Mouse (Mus musculus): ENCODE measurements around the gene Plcb1. TPM values are rescaled to one million over a fixed set of nuclear protein-coding genes. Genes with fewer than 3 reads are reported as not detected.
"Not testable (repeated sequence)": the region's sequence is repeated elsewhere in the genome, so short reads cannot be mapped to it uniquely, and the experiment has no call there.

The Plcb1 gene
- polyA plus RNA-seq, 1 experiment: 0.46 TPM

DNA sequence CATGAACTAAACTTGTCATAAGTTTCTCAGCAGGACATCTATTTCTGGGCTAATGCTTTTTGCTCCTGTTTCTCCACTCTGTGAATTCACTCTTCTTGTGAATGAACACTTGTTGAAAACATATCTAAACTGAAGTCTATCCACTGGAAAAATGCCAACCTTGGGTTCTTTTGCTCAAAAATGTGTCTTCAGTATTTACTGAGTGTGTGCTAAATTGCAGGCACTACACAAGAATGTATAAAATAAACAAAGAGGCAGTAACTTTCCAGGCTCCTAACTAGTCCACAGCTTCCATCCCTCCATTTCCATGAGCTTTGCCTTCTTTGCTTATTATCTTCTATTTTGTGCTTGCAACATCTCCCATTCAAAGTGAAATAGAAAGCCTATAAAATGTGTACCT lies 195.5 kb downstream of the Plcb1 start:
- H3K9me3 ChIP-seq: peaks cover 5% of the 10 kb centered on the region; the same call in 1 of the 2 replicates
- no peak overlapping the region for H3K4me3 ChIP-seq (replicated peaks)
- no peaks in the 10 kb centered on the region for H3K36me3 ChIP-seq (replicated peaks; ENCODE audit: low read length)
- TF ChIP-seq FLI1 (IDR thresholded peaks at IDR 0.05; ENCODE audit: low read length) (no peak), GATA1 (IDR thresholded peaks at IDR 0.05; ENCODE audit: borderline replicate concordance, low read length) (no peak)
- H3K27me3 ChIP-seq (replicated peaks): no peaks in the 10 kb centered on the region
- no peaks in the 10 kb centered on the region for H3K4me1 ChIP-seq

DNA sequence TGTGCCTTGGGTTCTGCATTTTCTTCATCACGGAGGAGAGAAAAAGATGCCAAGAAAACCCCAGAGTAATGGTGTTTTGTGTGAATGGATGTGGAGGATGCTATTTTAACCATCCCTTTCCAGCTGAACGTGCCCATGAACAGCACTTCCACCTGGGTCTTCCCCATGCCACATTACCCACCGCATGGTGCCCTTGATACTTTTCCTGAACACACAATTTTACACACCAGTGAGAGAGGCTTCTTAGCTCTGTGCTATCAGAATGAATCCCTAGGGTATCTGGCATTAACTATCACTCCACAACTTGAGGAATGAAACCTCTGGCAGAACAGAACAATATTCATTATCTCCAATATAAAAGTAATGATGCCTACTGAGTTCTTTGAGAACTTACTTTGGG lies 199.0 kb downstream of the Plcb1 start:
- Histone ChIP-seq H3K4me3 (replicated peaks) (no peak overlapping the region), H3K4me1 (no peaks in the 10 kb centered on the region), H3K9me3 (peaks cover 5% of the 10 kb centered on the region; the same call in 1 of the 2 replicates), H3K27me3 (replicated peaks) (no peaks in the 10 kb centered on the region), H3K36me3 (replicated peaks; ENCODE audit: low read length) (no peaks in the 10 kb centered on the region)
- TF ChIP-seq GATA1 (IDR thresholded peaks at IDR 0.05; ENCODE audit: borderline replicate concordance, low read length) (no peak), FLI1 (IDR thresholded peaks at IDR 0.05; ENCODE audit: low read length) (no peak)

DNA sequence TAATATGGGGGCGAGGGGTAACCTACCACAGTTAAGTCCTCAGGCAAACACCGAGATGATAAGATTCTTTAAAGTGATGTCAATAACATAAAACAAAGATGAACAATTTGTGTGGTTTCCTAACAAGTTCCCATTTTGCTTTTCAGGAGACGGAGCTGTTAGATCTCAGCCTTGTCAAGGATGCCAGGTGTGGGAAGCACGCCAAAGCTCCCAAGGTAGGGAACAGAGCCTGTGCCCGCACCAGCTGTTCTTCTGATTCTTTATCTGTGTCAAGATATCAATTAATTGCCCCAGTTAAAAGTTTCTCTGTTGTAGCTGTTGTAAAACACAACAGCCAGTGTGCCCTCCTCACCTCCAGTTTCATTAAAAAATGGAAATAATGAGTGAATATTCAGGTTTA lies 202.1 kb downstream of the Plcb1 start:
- Histone ChIP-seq H3K27me3 (replicated peaks) (no peaks in the 10 kb centered on the region), H3K9me3 (no peaks in the 10 kb centered on the region), H3K4me1 (no peaks in the 10 kb centered on the region), H3K36me3 (replicated peaks; ENCODE audit: low read length) (no peaks in the 10 kb centered on the region), H3K4me3 (replicated peaks) (no peak overlapping the region)
- TF ChIP-seq GATA1 (IDR thresholded peaks at IDR 0.05; ENCODE audit: borderline replicate concordance, low read length): no peak
- no peak for TF ChIP-seq FLI1 (IDR thresholded peaks at IDR 0.05; ENCODE audit: low read length)

DNA sequence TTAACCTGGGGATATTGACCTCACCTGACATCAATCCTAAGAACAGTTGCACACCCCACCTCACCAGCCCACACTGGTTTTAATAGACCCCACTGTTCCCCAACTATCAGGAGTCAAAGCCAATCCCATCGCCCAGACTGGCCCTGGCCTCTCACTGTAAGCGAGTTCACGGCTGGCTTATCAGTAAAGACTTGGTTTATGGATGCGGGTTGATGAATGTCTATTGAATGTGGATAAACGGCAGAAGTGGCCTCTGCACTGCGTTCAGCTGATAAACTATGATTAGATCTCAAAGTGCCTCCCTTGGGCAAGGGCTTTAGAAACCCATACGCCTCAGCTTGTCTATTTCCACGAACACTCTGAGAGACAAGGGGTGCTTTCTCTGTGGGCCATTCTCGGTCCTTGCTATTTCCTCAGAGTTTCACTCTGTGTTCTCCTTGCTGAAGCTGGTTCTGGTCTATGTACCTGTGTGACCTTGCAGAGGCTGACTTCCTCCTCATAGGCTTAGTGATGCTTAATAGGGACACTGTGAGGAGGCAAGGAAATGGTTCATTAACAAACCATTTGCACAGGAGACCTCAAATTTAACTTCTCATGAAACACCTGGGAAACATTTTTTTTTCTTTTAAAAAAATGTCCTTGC lies 203.9 kb downstream of the Plcb1 start:
- Histone ChIP-seq H3K27me3 (replicated peaks) (no peaks in the 10 kb centered on the region), H3K36me3 (replicated peaks; ENCODE audit: low read length) (no peaks in the 10 kb centered on the region), H3K9me3 (no peaks in the 10 kb centered on the region), H3K4me1 (no peaks in the 10 kb centered on the region), H3K4me3 (replicated peaks) (no peak overlapping the region)
- TF ChIP-seq FLI1 (IDR thresholded peaks at IDR 0.05; ENCODE audit: low read length) (no peak), GATA1 (IDR thresholded peaks at IDR 0.05; ENCODE audit: borderline replicate concordance, low read length) (no peak)

DNA sequence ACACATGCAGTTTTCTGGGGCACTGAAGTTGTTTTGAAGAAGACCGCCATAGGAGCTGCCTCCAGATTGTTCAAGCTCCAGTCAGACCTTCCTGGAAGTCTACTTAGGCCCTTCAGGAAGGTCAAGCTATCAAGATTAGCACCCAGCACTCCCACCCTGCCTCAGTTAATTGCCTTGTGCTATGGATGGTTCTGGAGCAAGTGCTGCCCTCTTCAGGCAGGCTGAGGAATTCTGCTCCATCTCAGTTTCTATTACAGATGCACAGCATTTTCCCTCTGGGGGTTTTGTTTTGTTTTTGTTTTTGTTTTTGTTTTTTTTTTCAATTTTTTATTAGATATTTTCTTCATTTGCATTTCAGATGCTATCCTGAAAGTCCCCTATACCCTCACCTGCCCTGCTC lies 221.3 kb downstream of the Plcb1 start:
- H3K36me3 ChIP-seq (replicated peaks; ENCODE audit: low read length): no peaks in the 10 kb centered on the region
- H3K4me1 ChIP-seq: peaks cover 5% of the 10 kb centered on the region; the same call in 1 of the 2 replicates
- H3K27me3 ChIP-seq (replicated peaks): no peaks in the 10 kb centered on the region
- H3K4me3 ChIP-seq (replicated peaks): no peak overlapping the region
- H3K9me3 ChIP-seq: no peaks in the 10 kb centered on the region
- TF ChIP-seq GATA1 (IDR thresholded peaks at IDR 0.05; ENCODE audit: borderline replicate concordance, low read length): no peak
- TF ChIP-seq FLI1 (IDR thresholded peaks at IDR 0.05; ENCODE audit: low read length): no peak

DNA sequence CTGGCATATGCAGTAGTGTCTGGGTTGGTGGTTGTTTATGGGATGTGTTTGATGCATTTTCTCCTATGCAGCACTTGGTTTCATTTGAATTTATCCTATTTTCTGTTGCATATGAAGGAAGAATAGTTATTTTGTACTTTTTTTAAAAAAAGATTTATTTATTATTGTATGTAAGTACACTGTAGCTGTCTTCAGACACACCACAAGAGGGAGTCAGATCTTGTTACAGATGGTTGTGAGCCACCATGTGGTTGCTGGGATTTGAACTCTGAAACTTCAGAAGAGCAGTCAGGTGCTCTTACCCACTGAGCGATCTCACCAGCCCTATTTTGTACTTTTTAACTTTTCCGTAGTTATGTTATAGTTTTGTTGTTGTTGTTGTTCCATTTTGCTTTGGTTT lies 222.0 kb downstream of the Plcb1 start:
- not testable (repeated sequence) for H3K4me3 ChIP-seq (replicated peaks); H3K4me1 ChIP-seq; H3K27me3 ChIP-seq (replicated peaks); H3K36me3 ChIP-seq (replicated peaks; ENCODE audit: low read length); H3K9me3 ChIP-seq

DNA sequence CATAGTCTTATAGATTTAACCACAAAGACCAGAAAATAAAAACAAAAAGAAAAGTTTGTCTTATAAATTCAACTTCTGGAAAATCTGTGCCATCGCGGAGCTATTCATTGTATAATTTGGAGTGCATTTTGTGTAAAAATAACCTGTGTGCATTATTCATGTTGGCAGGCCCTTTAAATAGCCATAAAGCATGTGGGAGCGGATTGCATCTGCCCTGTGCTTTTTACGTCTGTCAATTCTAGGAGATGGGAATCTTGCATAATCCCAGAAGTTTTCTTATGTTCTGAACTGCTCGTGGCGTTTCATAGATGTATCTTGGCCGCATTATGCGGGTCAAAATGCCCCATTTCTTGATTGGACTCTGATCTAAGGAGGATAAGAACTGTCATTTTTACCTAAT lies 224.5 kb downstream of the Plcb1 start:
- no peaks in the 10 kb centered on the region for H3K27me3 ChIP-seq (replicated peaks)
- H3K36me3 ChIP-seq (replicated peaks; ENCODE audit: low read length): no peaks in the 10 kb centered on the region
- no peaks in the 10 kb centered on the region for H3K9me3 ChIP-seq
- H3K4me3 ChIP-seq (replicated peaks): no peak overlapping the region
- H3K4me1 ChIP-seq: peaks cover 5% of the 10 kb centered on the region; the same call in 1 of the 2 replicates
- TF ChIP-seq GATA1 (IDR thresholded peaks at IDR 0.05; ENCODE audit: borderline replicate concordance, low read length): no peak
- TF ChIP-seq FLI1 (IDR thresholded peaks at IDR 0.05; ENCODE audit: low read length): no peak

DNA sequence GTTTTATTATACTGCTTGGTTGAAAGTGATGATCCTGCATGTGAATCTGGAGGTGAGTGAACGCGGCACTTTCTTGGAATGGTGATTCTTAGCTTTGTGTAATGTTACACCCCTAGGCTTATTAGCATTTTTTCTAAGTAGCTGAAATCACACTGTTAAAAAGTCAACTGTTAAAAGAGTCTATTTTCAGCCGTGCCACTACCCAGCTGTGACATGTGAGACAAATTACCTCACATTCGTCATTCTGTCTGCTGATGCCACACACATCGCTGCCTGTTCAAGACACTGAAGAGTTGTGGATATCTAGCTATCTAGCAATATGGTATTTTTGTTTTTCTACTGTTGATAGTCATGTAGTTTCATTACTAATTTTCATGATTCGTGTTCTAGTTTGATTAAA lies 229.6 kb downstream of the Plcb1 start:
- Histone ChIP-seq H3K27me3 (replicated peaks) (no peaks in the 10 kb centered on the region), H3K4me3 (replicated peaks) (no peak overlapping the region), H3K4me1 (peaks cover 4% of the 10 kb centered on the region; the same call in 1 of the 2 replicates), H3K36me3 (replicated peaks; ENCODE audit: low read length) (no peaks in the 10 kb centered on the region), H3K9me3 (no peaks in the 10 kb centered on the region)
- TF ChIP-seq GATA1 (IDR thresholded peaks at IDR 0.05; ENCODE audit: borderline replicate concordance, low read length): no peak
- no peak for TF ChIP-seq FLI1 (IDR thresholded peaks at IDR 0.05; ENCODE audit: low read length)

DNA sequence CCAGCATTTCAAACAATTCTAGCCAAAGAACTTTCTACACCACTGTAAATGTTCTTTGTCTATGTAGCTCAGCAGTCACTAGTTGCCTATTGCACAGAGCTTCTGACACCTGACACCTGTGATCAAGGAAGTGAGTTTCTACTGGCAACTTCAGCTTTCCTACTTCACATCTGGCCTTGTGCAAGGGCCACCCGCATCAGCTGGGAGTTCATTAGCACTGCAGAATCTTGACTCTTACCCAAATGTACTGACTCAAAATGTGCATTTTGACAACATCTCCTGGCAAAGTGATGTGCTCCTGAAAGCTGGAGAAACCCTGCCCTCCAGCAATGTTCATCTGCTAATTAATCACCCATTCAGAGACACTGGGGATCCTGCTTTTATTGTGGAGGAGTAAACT lies 232.4 kb downstream of the Plcb1 start:
- Histone ChIP-seq H3K36me3 (replicated peaks; ENCODE audit: low read length) (no peaks in the 10 kb centered on the region), H3K27me3 (replicated peaks) (no peaks in the 10 kb centered on the region), H3K4me1 (peaks cover 4% of the 10 kb centered on the region; the same call in 1 of the 2 replicates), H3K4me3 (replicated peaks) (no peak overlapping the region), H3K9me3 (no peaks in the 10 kb centered on the region)
- TF ChIP-seq FLI1 (IDR thresholded peaks at IDR 0.05; ENCODE audit: low read length) (no peak), GATA1 (IDR thresholded peaks at IDR 0.05; ENCODE audit: borderline replicate concordance, low read length) (no peak)

DNA sequence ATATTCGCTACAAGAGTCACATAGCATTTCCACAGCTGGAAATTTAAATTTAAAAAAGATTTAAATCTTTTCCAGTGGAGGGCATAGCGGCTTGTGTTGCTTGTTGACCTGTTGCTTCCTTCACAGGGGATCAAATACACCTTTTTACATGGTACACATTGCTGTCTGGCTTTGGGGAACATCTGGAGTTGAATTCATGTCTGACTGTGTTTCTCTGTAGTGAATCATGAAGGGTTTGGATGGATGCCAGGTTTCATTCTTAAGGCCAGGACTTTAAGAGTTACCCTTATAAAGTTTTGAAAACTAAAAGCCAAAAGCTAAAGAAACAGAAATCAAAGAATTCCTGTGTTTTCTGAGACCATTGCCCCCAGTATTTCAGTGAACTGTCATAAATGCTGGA lies 232.8 kb downstream of the Plcb1 start:
- no peak overlapping the region for H3K4me3 ChIP-seq (replicated peaks)
- peaks cover 4% of the 10 kb centered on the region; the same call in 1 of the 2 replicates for H3K4me1 ChIP-seq
- H3K27me3 ChIP-seq (replicated peaks): no peaks in the 10 kb centered on the region
- no peaks in the 10 kb centered on the region for H3K9me3 ChIP-seq
- no peaks in the 10 kb centered on the region for H3K36me3 ChIP-seq (replicated peaks; ENCODE audit: low read length)
- TF ChIP-seq FLI1 (IDR thresholded peaks at IDR 0.05; ENCODE audit: low read length): no peak
- TF ChIP-seq GATA1 (IDR thresholded peaks at IDR 0.05; ENCODE audit: borderline replicate concordance, low read length): no peak

DNA sequence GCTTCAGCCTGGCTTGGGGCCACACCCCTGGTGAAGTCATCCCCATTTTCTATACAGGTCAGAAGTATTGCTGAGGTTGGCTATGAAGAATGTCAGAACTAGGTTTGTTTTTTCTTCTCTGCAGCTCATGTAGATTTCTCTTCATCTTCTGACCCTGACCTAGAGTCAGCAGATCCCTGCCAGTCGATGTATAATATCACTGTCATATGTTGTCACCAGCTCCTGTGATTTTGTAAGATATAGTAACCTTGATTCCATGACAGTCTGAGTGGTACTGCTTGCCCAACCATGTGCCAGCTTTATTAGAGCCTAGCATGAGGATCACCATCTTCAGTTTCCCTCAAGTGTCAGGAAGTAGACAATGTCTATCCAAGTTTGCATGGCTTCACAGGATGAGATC lies 233.7 kb downstream of the Plcb1 start:
- no peaks in the 10 kb centered on the region for H3K27me3 ChIP-seq (replicated peaks)
- peaks cover 4% of the 10 kb centered on the region; the same call in 1 of the 2 replicates for H3K4me1 ChIP-seq
- no peaks in the 10 kb centered on the region for H3K9me3 ChIP-seq
- no peak overlapping the region for H3K4me3 ChIP-seq (replicated peaks)
- H3K36me3 ChIP-seq (replicated peaks; ENCODE audit: low read length): no peaks in the 10 kb centered on the region
- TF ChIP-seq FLI1 (IDR thresholded peaks at IDR 0.05; ENCODE audit: low read length) (no peak), GATA1 (IDR thresholded peaks at IDR 0.05; ENCODE audit: borderline replicate concordance, low read length) (no peak)

Measured in megakaryocyte, embryonic 14.5 days (primary cell).